Mouse (Mus musculus) hindbrain, embryonic 11.5 days (tissue): ENCODE data around the gene Pakap. TPM values are rescaled to one million over a fixed set of nuclear protein-coding genes. Genes with fewer than 3 reads are reported as not detected.

ENCODE experiments used
- ATAC-seq: fragments of 200-750 bp; cut with Nextera tagmentation; 2 replicates; pipeline ENCODE4 v1.8.0; 2017; ENCODE audit warnings: mild to moderate bottlenecking, moderate TSS enrichment, moderate library complexity; ENCODE audit not compliant: low FRiP score
- DNase-seq: peaks from one replicate; pipeline ENCODE4 v3.0.0-alpha.2; 2015; ENCODE audit warnings: low spot score
- H3K27ac ChIP-seq: fragments of 300-500 bp; sonication (generic); 2 replicates; pipeline ENCODE4 v1.5.1; 2014; ENCODE audit warnings: mild to moderate bottlenecking, low read depth, low read length
- H3K27me3 ChIP-seq: fragments of 300-500 bp; sonication (generic); 2 replicates; pipeline ENCODE4 v1.6.1; 2014; ENCODE audit warnings: mild to moderate bottlenecking, low read length, moderate library complexity, mixed read lengths; ENCODE audit not compliant: control insufficient read depth, insufficient read depth
- H3K36me3 ChIP-seq: fragments of 300-500 bp; sonication (generic); 2 replicates; pipeline ENCODE4 v1.6.1; 2014; ENCODE audit warnings: mild to moderate bottlenecking, low read length, moderate library complexity, mixed read lengths; ENCODE audit not compliant: control insufficient read depth, insufficient read depth
- H3K4me1 ChIP-seq: fragments of 300-500 bp; sonication (generic); replicated peaks from 2 replicates; pipeline ENCODE4 v1.6.1; 2014; ENCODE audit warnings: low read length, mixed read lengths; ENCODE audit not compliant: control insufficient read depth, insufficient read depth
- H3K4me2 ChIP-seq: fragments of 300-500 bp; sonication (generic); replicated peaks from 2 replicates; pipeline ENCODE4 v1.6.1; 2014; ENCODE audit warnings: mild to moderate bottlenecking, low read depth, low read length
- H3K4me3 ChIP-seq: fragments of 300-500 bp; sonication (generic); 2 replicates; pipeline ENCODE4 v1.5.1; 2014; ENCODE audit warnings: low read depth, low read length
- H3K9ac ChIP-seq: fragments of 300-500 bp; sonication (generic); 2 replicates; pipeline ENCODE4 v1.6.1; 2014; ENCODE audit warnings: low read depth, low read length
- H3K9me3 ChIP-seq: fragments of 300-500 bp; sonication (generic); 2 replicates; pipeline ENCODE4 v1.6.1; 2016; ENCODE audit warnings: low read length; ENCODE audit not compliant: control insufficient read depth
- WGBS: fragments of 180-500 bp; shearing (Covaris S2); extraction: QIAGEN DNeasy Blood & Tissue Kit; methylation state at CpG from one replicate; pipeline ENCODE4 v1.1.7; 2014; 5-methylcytosine and 5-hydroxymethylcytosine counted together
- polyA plus RNA-seq: library from polyadenylated mRNA; unstranded; fragments of >200 nt; fragmentation: Nextera tagmentation; extraction: Ambion mirVana; gene quantifications from 2 replicates; pipeline ENCODE4 v1.2.1, GENCODE M21; 2014

The Pakap gene
- polyA plus RNA-seq, 1 experiment from 2014 or later = 24.7 TPM

DNA sequence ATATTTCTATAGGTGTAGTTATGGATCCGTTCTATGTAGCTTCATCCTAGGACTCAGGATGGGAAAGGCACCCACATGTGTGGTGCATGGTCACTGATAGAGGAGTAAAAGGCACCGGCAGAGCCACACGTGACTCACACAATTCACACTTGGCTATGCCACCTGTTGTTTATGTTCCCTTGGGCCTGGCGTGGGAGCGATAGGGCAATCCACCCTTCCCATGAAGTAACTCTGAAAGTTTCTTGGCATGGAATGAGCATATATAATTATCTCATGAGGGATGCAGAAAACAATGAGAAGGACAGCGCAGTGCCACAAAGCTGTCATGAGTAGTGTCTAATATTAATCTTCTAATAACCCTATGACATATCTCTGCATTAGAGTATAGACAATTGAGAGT is 162.1 kb downstream of the Pakap start:
- H3K27me3 ChIP-seq = no peaks in the 10 kb centered on the region
- WGBS = 93% methylated on average over 6 of the region's 6 CpGs
- no peak overlapping the region for H3K4me2 ChIP-seq
- H3K9ac ChIP-seq = no peak overlapping the region
- DNase-seq = no peak
- H3K4me3 ChIP-seq = no peak overlapping the region
- H3K9me3 ChIP-seq = no peaks in the 10 kb centered on the region
- H3K36me3 ChIP-seq = no peaks in the 10 kb centered on the region
- no peaks in the 10 kb centered on the region for H3K4me1 ChIP-seq
- ATAC-seq = no peak
- no peak overlapping the region for H3K27ac ChIP-seq

DNA sequence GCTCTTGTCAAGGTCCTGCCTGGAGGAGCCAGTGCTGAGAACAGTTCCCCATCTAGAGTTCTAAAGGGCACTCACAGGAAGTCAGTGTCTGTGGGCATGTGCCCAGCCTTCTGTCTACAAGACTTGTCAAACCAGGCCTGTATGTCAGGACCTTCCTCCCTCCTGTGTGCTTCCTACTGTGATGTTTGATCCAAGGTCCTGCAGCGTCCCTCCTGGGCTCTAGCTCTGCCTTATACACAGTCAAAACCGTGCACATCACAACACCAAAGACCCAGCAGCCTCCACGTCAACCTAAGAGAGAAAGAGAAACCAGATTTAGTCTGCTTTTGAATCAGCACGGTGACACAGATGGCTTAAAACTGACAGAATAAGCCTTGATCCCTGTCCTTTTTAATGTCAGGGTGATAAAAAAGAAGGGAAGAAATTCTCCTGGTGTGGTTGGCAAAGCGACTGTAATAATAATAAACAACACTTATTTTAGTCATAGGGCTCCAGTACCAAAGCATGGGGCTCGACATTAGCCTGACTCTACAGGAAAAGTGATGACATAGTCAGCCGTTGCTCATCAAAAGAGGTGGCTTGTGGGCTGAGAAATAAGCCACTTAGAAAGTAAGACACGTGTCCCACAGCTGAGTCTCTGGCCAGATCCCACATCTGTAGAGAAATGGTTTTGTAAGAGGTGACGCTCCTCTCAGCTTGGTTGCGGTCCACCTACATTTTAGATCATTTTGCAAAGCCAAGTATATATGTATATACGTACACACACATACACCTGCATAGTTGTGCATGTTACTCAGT is 163.0 kb downstream of the Pakap start:
- H3K27ac ChIP-seq = no peak overlapping the region
- H3K4me3 ChIP-seq = no peak overlapping the region
- H3K36me3 ChIP-seq = no peaks in the 10 kb centered on the region
- H3K9me3 ChIP-seq = no peaks in the 10 kb centered on the region
- no peak overlapping the region for H3K4me2 ChIP-seq
- H3K9ac ChIP-seq = no peak overlapping the region
- 84% methylated on average over 11 of the region's 11 CpGs for WGBS
- no peaks in the 10 kb centered on the region for H3K27me3 ChIP-seq
- ATAC-seq (no peak), DNase-seq (no peak)
- no peaks in the 10 kb centered on the region for H3K4me1 ChIP-seq

DNA sequence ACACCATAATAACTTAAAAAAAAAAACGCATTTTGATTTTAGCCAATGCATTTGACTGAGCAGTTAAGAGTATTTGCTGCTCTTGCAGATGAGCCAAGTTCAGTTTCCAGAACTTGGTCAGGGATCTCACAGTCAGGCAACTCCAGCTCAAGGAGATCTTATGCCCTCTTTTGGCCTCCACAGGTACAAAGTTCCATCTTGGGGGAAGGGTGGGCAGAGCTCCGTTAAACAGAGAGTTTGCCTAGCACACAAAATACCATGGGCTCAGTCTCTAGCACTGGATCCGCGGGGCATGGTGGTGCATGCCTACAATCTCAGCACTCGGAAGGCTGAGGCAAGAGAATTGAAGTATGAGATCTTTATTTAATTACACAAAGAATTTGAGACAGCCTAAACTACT is 164.4 kb downstream of the Pakap start:
- DNase-seq (no peak), ATAC-seq (no peak)
- no peak overlapping the region for H3K4me3 ChIP-seq
- H3K9ac ChIP-seq = no peak overlapping the region
- H3K36me3 ChIP-seq = no peaks in the 10 kb centered on the region
- 88% methylated on average over 5 of the region's 5 CpGs for WGBS
- H3K4me1 ChIP-seq = no peaks in the 10 kb centered on the region
- no peaks in the 10 kb centered on the region for H3K9me3 ChIP-seq
- no peak overlapping the region for H3K4me2 ChIP-seq
- H3K27me3 ChIP-seq = no peaks in the 10 kb centered on the region
- no peak overlapping the region for H3K27ac ChIP-seq

DNA sequence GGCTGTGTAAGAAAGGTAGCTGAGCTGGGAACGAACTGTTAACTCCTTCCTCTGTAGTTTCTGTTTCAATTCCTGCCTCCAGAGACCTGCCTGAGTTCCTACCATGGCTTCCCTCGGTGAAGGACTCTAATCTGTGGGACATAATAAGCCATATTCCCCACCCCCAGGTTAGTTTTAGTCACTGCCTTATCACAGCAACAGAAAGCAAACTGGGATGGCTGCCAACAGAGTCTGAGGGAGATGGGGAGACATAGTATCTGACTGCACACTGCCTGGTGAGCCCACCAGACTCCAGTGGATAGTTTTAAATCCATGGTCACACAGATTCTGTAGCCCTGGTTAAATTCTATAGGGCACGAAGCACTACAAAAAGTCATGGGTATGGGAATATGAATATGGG is 165.5 kb downstream of the Pakap start:
- Histone ChIP-seq H3K4me2 (no peak overlapping the region), H3K27ac (no peak overlapping the region), H3K4me1 (no peaks in the 10 kb centered on the region), H3K9ac (no peak overlapping the region), H3K27me3 (no peaks in the 10 kb centered on the region), H3K4me3 (no peak overlapping the region), H3K36me3 (no peaks in the 10 kb centered on the region), H3K9me3 (no peaks in the 10 kb centered on the region)
- DNase-seq (no peak), ATAC-seq (no peak)
- 87% methylated on average over 3 of the region's 3 CpGs for WGBS

DNA sequence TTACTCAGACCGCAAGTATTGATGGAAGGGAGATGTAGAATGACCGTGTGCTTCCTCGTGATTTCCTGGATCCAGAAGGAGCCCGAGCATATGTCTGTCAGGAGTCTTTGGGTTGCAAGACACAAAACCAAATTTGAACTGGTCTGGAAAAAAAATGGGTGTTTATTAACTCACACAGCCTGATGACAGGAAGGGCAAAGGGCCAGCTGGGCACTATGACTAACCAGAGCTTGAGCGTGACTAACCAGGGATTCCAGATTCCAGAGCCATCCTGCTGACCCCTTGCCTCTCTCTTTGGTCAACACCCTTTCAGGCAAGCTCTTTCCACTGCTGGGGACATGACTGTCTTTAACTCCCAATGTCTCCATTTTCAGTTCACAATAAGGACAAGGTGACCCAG is 167.4 kb downstream of the Pakap start:
- H3K4me2 ChIP-seq = no peak overlapping the region
- no peaks in the 10 kb centered on the region for H3K36me3 ChIP-seq
- H3K9me3 ChIP-seq = no peaks in the 10 kb centered on the region
- DNase-seq (no peak), ATAC-seq (no peak)
- no peak overlapping the region for H3K4me3 ChIP-seq
- H3K27ac ChIP-seq = no peak overlapping the region
- H3K27me3 ChIP-seq = no peaks in the 10 kb centered on the region
- 86% methylated on average over 5 of the region's 5 CpGs for WGBS
- H3K9ac ChIP-seq = no peak overlapping the region
- no peaks in the 10 kb centered on the region for H3K4me1 ChIP-seq

DNA sequence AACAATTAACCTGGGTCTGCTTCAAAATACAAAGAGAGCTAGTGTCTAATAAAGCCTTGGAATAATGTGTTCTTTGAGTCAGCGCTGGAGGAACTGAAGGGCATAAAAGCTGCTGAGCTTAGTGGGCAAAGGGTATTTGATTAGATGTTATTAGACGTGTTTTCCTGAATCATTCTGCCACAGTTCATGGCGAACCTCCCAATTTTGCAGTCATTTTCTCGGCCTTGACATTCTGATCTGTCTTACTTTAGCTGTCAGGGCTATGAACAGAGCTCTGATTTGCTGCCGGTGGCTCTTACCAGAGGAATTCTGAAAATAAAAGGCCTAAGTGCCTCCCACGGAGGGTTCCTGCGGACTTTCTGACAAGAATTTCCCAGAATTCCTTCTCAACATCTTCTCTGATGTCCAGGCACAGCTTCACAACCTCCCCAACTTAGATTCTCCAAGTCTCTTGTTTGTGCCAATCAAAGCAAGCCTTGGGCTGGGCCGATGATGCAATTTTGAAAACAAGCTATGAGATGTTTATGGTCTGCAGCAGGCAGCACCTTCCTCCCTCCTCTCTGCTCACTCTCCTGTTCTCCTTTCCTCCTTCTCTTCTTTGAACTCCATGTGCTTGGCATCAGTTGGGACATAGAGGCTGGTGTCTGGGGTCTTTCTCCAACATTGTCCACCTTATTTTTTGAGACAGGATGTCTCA is 171.0 kb downstream of the Pakap start:
- Histone ChIP-seq H3K9me3 (no peaks in the 10 kb centered on the region), H3K9ac (no peak overlapping the region), H3K4me2 (no peak overlapping the region), H3K4me1 (no peaks in the 10 kb centered on the region), H3K36me3 (no peaks in the 10 kb centered on the region), H3K27me3 (no peaks in the 10 kb centered on the region), H3K4me3 (no peak overlapping the region), H3K27ac (no peak overlapping the region)
- DNase-seq = no peak
- no peak for ATAC-seq
- WGBS = 48% methylated on average over 8 of the region's 8 CpGs

DNA sequence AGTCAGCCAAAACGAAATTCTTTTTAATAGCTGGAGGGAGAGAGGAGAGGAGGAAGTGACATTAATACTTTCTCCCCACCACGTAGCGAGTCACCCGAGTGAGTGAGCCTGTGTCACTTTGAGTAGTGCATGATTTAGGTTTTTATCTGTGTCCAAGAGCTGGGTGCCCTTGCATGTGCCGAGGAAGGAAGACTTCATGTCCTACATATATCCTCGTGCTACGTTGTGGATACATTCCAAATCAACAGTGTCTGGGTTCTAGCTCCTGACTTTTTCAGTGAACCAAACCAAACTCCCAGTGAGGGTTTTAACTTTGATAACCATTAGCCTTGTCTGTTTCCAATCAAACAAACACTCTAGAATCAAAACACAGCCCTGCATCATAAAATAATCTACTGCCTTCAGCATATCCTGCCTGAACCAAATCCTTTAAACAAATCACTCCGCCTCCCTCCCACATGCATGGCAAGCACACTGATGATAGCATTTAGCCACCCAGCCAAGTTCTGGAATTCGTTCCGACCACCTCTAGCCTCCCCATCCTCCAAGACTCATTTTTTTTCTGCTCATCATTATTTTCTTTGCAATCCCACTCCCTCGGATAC is 175.4 kb downstream of the Pakap start:
- no peaks in the 10 kb centered on the region for H3K36me3 ChIP-seq
- no peaks in the 10 kb centered on the region for H3K4me1 ChIP-seq
- no peaks in the 10 kb centered on the region for H3K9me3 ChIP-seq
- 88% methylated on average over 11 of the region's 11 CpGs for WGBS
- H3K4me2 ChIP-seq = no peak overlapping the region
- H3K4me3 ChIP-seq = no peak overlapping the region
- no peak overlapping the region for H3K9ac ChIP-seq
- no peak overlapping the region for H3K27ac ChIP-seq
- DNase-seq (no peak), ATAC-seq (no peak)
- H3K27me3 ChIP-seq = no peaks in the 10 kb centered on the region

DNA sequence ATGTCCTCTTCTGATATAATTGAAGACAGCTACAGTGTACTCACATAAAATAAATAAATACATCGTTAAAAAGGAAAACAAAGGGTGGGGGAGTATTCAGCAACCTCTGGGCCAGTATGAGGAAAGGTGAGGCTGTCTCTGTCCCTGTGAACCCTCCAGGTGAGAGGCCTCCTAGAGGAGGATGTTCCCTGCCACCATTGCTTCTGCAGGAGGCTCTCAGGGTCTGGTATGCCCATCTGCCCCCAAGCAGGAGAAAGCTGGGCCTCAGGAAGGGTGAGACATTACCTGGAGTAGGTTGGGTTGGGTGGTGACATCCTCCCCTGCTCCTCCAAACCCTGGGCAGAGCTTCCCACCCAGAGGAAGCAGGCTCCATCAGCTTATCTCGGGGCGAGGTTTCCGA is 182.7 kb downstream of the Pakap start:
- no peak for ATAC-seq

DNA sequence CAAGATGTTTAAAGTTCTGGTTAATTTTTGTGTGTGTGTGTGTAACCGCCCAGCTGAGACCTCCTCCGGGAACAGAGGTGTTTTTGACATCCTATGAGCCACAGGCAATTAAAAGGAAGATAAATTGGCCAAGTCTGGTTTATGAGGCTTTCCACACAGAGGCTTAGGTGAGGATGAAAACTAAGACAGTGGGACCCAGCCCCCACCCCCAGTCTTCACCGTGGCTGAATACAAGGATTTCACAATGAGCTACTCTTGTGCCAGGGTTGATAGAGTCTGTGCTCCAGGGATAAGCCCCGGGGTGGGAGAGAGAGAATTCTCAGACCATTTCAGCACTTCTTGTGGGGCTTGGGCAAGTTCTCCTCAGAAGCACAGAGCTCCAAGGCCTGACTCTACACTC is 183.1 kb downstream of the Pakap start:
- DNase-seq = no peak
- WGBS = 69% methylated on average over 4 of the region's 4 CpGs
- no peak for ATAC-seq
- Histone ChIP-seq H3K9ac (no peak overlapping the region), H3K4me3 (no peak overlapping the region), H3K36me3 (no peaks in the 10 kb centered on the region), H3K27me3 (no peaks in the 10 kb centered on the region), H3K4me1 (no peaks in the 10 kb centered on the region), H3K4me2 (no peak overlapping the region), H3K9me3 (no peaks in the 10 kb centered on the region), H3K27ac (no peak overlapping the region)

More for the DNA sequence above, 182.7 kb downstream of the Pakap start:
- Histone ChIP-seq H3K4me3 (no peak overlapping the region), H3K4me1 (no peaks in the 10 kb centered on the region), H3K36me3 (no peaks in the 10 kb centered on the region), H3K4me2 (no peak overlapping the region), H3K9me3 (no peaks in the 10 kb centered on the region), H3K27ac (no peak overlapping the region), H3K27me3 (no peaks in the 10 kb centered on the region), H3K9ac (no peak overlapping the region)
- no peak for DNase-seq
- 91% methylated on average over 4 of the region's 4 CpGs for WGBS
